Mouse (Mus musculus): ENCODE measurements at regions not wholly inside any gene's neighbourhood (a gene's known extent, or its start where the extent isn't known, plus 50 kb on each side); places are given as distances from the start of the nearest gene placed in this dataset.

- 32% methylated on average over 5 of the region's 5 CpGs for WGBS
- DNase-seq = no peak
- intact Hi-C loops (cut with DNase I) = no loop called here
Measured at GRCm38 (mm10) chr16:12359116-12359515, 375.2 kb downstream of the Shisa9 start.

GRCm38 (mm10) chr16:12389545-12389944, 405.6 kb downstream of the Shisa9 start:
- Histone ChIP-seq H3K79me2 (replicated peaks; ENCODE audit: control insufficient read depth, insufficient read depth, low read length) (no peaks in the 10 kb centered on the region), H3K4me3 (no peak overlapping the region), H3K4me1 (ENCODE audit: control insufficient read depth, insufficient read depth, low read length) (no peaks in the 10 kb centered on the region), H3K27me3 (ENCODE audit: control insufficient read depth, insufficient read depth, low read length) (no peaks in the 10 kb centered on the region), H3K27ac (no peak overlapping the region), H3K9ac (ENCODE audit: low read depth, low read length) (no peak overlapping the region), H3K36me3 (ENCODE audit: control insufficient read depth, insufficient read depth, low read length) (no peaks in the 10 kb centered on the region)
- WGBS = 69% methylated on average over 4 of the region's 4 CpGs
- DNase-seq = no peak
- intact Hi-C loops (cut with DNase I) = no loop called here
- no peak for TF ChIP-seq EP300 (IDR thresholded peaks at IDR 0.05; ENCODE audit: insufficient read depth, low read depth, low read length)
- no peak for TF ChIP-seq CTCF (IDR thresholded peaks at IDR 0.05)
- TF ChIP-seq POLR2A (IDR thresholded peaks at IDR 0.05; ENCODE audit: insufficient read depth, low read depth, low read length) = no peak

More at GRCm38 (mm10) chr16:12359116-12359515, 375.2 kb downstream of the Shisa9 start:
- Histone ChIP-seq H3K4me1 (ENCODE audit: control insufficient read depth, insufficient read depth, low read length) (no peaks in the 10 kb centered on the region), H3K36me3 (ENCODE audit: control insufficient read depth, insufficient read depth, low read length) (no peaks in the 10 kb centered on the region), H3K27ac (no peak overlapping the region), H3K9ac (ENCODE audit: low read depth, low read length) (no peak overlapping the region), H3K79me2 (replicated peaks; ENCODE audit: control insufficient read depth, insufficient read depth, low read length) (no peaks in the 10 kb centered on the region), H3K27me3 (ENCODE audit: control insufficient read depth, insufficient read depth, low read length) (no peaks in the 10 kb centered on the region), H3K4me3 (no peak overlapping the region)
- TF ChIP-seq EP300 (IDR thresholded peaks at IDR 0.05; ENCODE audit: insufficient read depth, low read depth, low read length) (no peak), CTCF (IDR thresholded peaks at IDR 0.05) (no peak), POLR2A (IDR thresholded peaks at IDR 0.05; ENCODE audit: insufficient read depth, low read depth, low read length) (no peak)

- Histone ChIP-seq H3K9ac (ENCODE audit: low read depth, low read length) (no peak overlapping the region), H3K36me3 (ENCODE audit: control insufficient read depth, insufficient read depth, low read length) (no peaks in the 10 kb centered on the region), H3K4me3 (no peak overlapping the region), H3K27ac (no peak overlapping the region), H3K27me3 (ENCODE audit: control insufficient read depth, insufficient read depth, low read length) (no peaks in the 10 kb centered on the region), H3K4me1 (ENCODE audit: control insufficient read depth, insufficient read depth, low read length) (no peaks in the 10 kb centered on the region), H3K79me2 (replicated peaks; ENCODE audit: control insufficient read depth, insufficient read depth, low read length) (no peaks in the 10 kb centered on the region)
- DNase-seq = peak; percentile 7 to 19
- TF ChIP-seq POLR2A (IDR thresholded peaks at IDR 0.05; ENCODE audit: insufficient read depth, low read depth, low read length) (no peak), EP300 (IDR thresholded peaks at IDR 0.05; ENCODE audit: insufficient read depth, low read depth, low read length) (no peak), CTCF (IDR thresholded peaks at IDR 0.05) (no peak)
- intact Hi-C loops (cut with DNase I) = no loop called here
- WGBS = 40% methylated on average over 4 of the region's 4 CpGs
Measured at GRCm38 (mm10) chr16:12435697-12436221, 451.8 kb downstream of the Shisa9 start.

- DNase-seq = no peak
- Histone ChIP-seq H3K36me3 (ENCODE audit: control insufficient read depth, insufficient read depth, low read length) (no peaks in the 10 kb centered on the region), H3K4me1 (ENCODE audit: control insufficient read depth, insufficient read depth, low read length) (no peaks in the 10 kb centered on the region), H3K27me3 (ENCODE audit: control insufficient read depth, insufficient read depth, low read length) (no peaks in the 10 kb centered on the region), H3K9ac (ENCODE audit: low read depth, low read length) (no peak overlapping the region), H3K4me3 (no peak overlapping the region), H3K27ac (no peak overlapping the region), H3K79me2 (replicated peaks; ENCODE audit: control insufficient read depth, insufficient read depth, low read length) (no peaks in the 10 kb centered on the region)
- WGBS = 85% methylated on average over 3 of the region's 3 CpGs
- intact Hi-C loops (cut with DNase I) = no loop called here
- TF ChIP-seq CTCF (IDR thresholded peaks at IDR 0.05) (no peak), EP300 (IDR thresholded peaks at IDR 0.05; ENCODE audit: insufficient read depth, low read depth, low read length) (no peak), POLR2A (IDR thresholded peaks at IDR 0.05; ENCODE audit: insufficient read depth, low read depth, low read length) (no peak)
Measured at GRCm38 (mm10) chr16:12438622-12439021, 454.7 kb downstream of the Shisa9 start.

- H3K79me2 ChIP-seq (replicated peaks; ENCODE audit: control insufficient read depth, insufficient read depth, low read length) = no peaks in the 10 kb centered on the region
- no peak overlapping the region for H3K4me3 ChIP-seq
- DNase-seq = no peak
- no peaks in the 10 kb centered on the region for H3K4me1 ChIP-seq (ENCODE audit: control insufficient read depth, insufficient read depth, low read length)
- intact Hi-C loops (cut with DNase I) = no loop called here
- H3K36me3 ChIP-seq (ENCODE audit: control insufficient read depth, insufficient read depth, low read length) = no peaks in the 10 kb centered on the region
- TF ChIP-seq EP300 (IDR thresholded peaks at IDR 0.05; ENCODE audit: insufficient read depth, low read depth, low read length) = no peak
- H3K27ac ChIP-seq = no peak overlapping the region
- no peak overlapping the region for H3K9ac ChIP-seq (ENCODE audit: low read depth, low read length)
- 62% methylated on average over 4 of the region's 4 CpGs for WGBS
- H3K27me3 ChIP-seq (ENCODE audit: control insufficient read depth, insufficient read depth, low read length) = no peaks in the 10 kb centered on the region
Measured at GRCm38 (mm10) chr16:12454791-12455190, 470.9 kb downstream of the Shisa9 start.

All from heart, adult 2 months (tissue).